Mouse (Mus musculus): ENCODE measurements around the gene Gdf10. TPM values are rescaled to one million over a fixed set of nuclear protein-coding genes. Genes with fewer than 3 reads are reported as not detected.

The Gdf10 gene
- not detected in 2 replicates for polyA plus RNA-seq (2012; ENCODE audit: insufficient read depth, insufficient read length, low replicate concordance, missing spikeins)

GRCm38 (mm10) chr14:33923168-33924070 lies at the start of gene Gdf10:
Gdf10 (plus strand) TSS chr14:33923587.
- 1% methylated on average over 83 of the region's 85 CpGs for WGBS
- Histone ChIP-seq H3K4me3 (ENCODE audit: insufficient read depth, low read depth, low read length) (peak within 1 kb of the TSS; percentile 57), H3K27ac (ENCODE audit: insufficient read depth, low read depth, low read length) (no peak within 1 kb of the TSS), H3K4me1 (ENCODE audit: control insufficient read depth, insufficient read depth, low read length) (peaks cover 13% of the 10 kb centered on the region)
- TF ChIP-seq POLR2A (IDR thresholded peaks at IDR 0.05; ENCODE audit: insufficient read depth, low read depth, low read length) (no peak), CTCF (IDR thresholded peaks at IDR 0.05; ENCODE audit: insufficient read depth, low read depth, low read length) (no peak)

GRCm38 (mm10) chr14:33878826-33879225 lies 44.6 kb upstream of the Gdf10 start:
- WGBS, result 76% methylated on average over 1 of the region's 1 CpGs
- Histone ChIP-seq H3K27ac (ENCODE audit: insufficient read depth, low read depth, low read length) (no peak overlapping the region), H3K4me3 (ENCODE audit: insufficient read depth, low read depth, low read length) (no peak overlapping the region), H3K4me1 (ENCODE audit: control insufficient read depth, insufficient read depth, low read length) (no peaks in the 10 kb centered on the region; the same call in 1 of the 2 replicates)
- no peak for TF ChIP-seq CTCF (IDR thresholded peaks at IDR 0.05; ENCODE audit: insufficient read depth, low read depth, low read length)
- no peak for TF ChIP-seq POLR2A (IDR thresholded peaks at IDR 0.05; ENCODE audit: insufficient read depth, low read depth, low read length)

- H3K4me1 ChIP-seq (ENCODE audit: control insufficient read depth, insufficient read depth, low read length), result no peaks in the 10 kb centered on the region; the same call in 1 of the 2 replicates
- H3K4me3 ChIP-seq (ENCODE audit: insufficient read depth, low read depth, low read length), result no peak overlapping the region
- no peak for TF ChIP-seq CTCF (IDR thresholded peaks at IDR 0.05; ENCODE audit: insufficient read depth, low read depth, low read length)
- no peak for TF ChIP-seq POLR2A (IDR thresholded peaks at IDR 0.05; ENCODE audit: insufficient read depth, low read depth, low read length)
- H3K27ac ChIP-seq (ENCODE audit: insufficient read depth, low read depth, low read length), result no peak overlapping the region
- 86% methylated on average over 3 of the region's 3 CpGs for WGBS
Observed at GRCm38 (mm10) chr14:33880236-33880635, 43.2 kb upstream of the Gdf10 start.

GRCm38 (mm10) chr14:33881471-33881870 lies 41.9 kb upstream of the Gdf10 start:
- Histone ChIP-seq H3K4me3 (ENCODE audit: insufficient read depth, low read depth, low read length) (no peak overlapping the region), H3K27ac (ENCODE audit: insufficient read depth, low read depth, low read length) (no peak overlapping the region), H3K4me1 (ENCODE audit: control insufficient read depth, insufficient read depth, low read length) (no peaks in the 10 kb centered on the region; the same call in 1 of the 2 replicates)
- WGBS, result 92% methylated on average over 3 of the region's 3 CpGs
- TF ChIP-seq POLR2A (IDR thresholded peaks at IDR 0.05; ENCODE audit: insufficient read depth, low read depth, low read length), result no peak
- no peak for TF ChIP-seq CTCF (IDR thresholded peaks at IDR 0.05; ENCODE audit: insufficient read depth, low read depth, low read length)

- Histone ChIP-seq H3K27ac (ENCODE audit: insufficient read depth, low read depth, low read length) (no peak overlapping the region), H3K4me1 (ENCODE audit: control insufficient read depth, insufficient read depth, low read length) (no peaks in the 10 kb centered on the region; the same call in 1 of the 2 replicates), H3K4me3 (ENCODE audit: insufficient read depth, low read depth, low read length) (no peak overlapping the region)
- WGBS, result 82% methylated on average over 4 of the region's 4 CpGs
- no peak for TF ChIP-seq POLR2A (IDR thresholded peaks at IDR 0.05; ENCODE audit: insufficient read depth, low read depth, low read length)
Observed at GRCm38 (mm10) chr14:33883046-33883445, 40.3 kb upstream of the Gdf10 start.

- WGBS, result 48% methylated on average over 11 of the region's 11 CpGs
- no peak for TF ChIP-seq POLR2A (IDR thresholded peaks at IDR 0.05; ENCODE audit: insufficient read depth, low read depth, low read length)
- no peak for TF ChIP-seq CTCF (IDR thresholded peaks at IDR 0.05; ENCODE audit: insufficient read depth, low read depth, low read length)
- no peak overlapping the region for H3K4me3 ChIP-seq (ENCODE audit: insufficient read depth, low read depth, low read length)
- H3K4me1 ChIP-seq (ENCODE audit: control insufficient read depth, insufficient read depth, low read length), result peaks cover 4% of the 10 kb centered on the region; the same call in 1 of the 2 replicates
- H3K27ac ChIP-seq (ENCODE audit: insufficient read depth, low read depth, low read length), result no peak overlapping the region
Observed at GRCm38 (mm10) chr14:33885466-33885865, 37.9 kb upstream of the Gdf10 start.

GRCm38 (mm10) chr14:33888387-33889035 lies 34.9 kb upstream of the Gdf10 start:
- H3K4me1 ChIP-seq (ENCODE audit: control insufficient read depth, insufficient read depth, low read length), result peaks cover 4% of the 10 kb centered on the region; the same call in 1 of the 2 replicates
- H3K27ac ChIP-seq (ENCODE audit: insufficient read depth, low read depth, low read length), result no peak overlapping the region

GRCm38 (mm10) chr14:33889971-33890370 lies 33.4 kb upstream of the Gdf10 start:
- TF ChIP-seq POLR2A (IDR thresholded peaks at IDR 0.05; ENCODE audit: insufficient read depth, low read depth, low read length) (no peak), CTCF (IDR thresholded peaks at IDR 0.05; ENCODE audit: insufficient read depth, low read depth, low read length) (no peak)
- Histone ChIP-seq H3K4me1 (ENCODE audit: control insufficient read depth, insufficient read depth, low read length) (peaks cover 4% of the 10 kb centered on the region; the same call in 1 of the 2 replicates), H3K4me3 (ENCODE audit: insufficient read depth, low read depth, low read length) (no peak overlapping the region), H3K27ac (ENCODE audit: insufficient read depth, low read depth, low read length) (no peak overlapping the region)
- 88% methylated on average over 3 of the region's 3 CpGs for WGBS

More at GRCm38 (mm10) chr14:33888387-33889035, 34.9 kb upstream of the Gdf10 start:
- H3K4me3 ChIP-seq (ENCODE audit: insufficient read depth, low read depth, low read length), result no peak overlapping the region
- 63% methylated on average over 11 of the region's 11 CpGs for WGBS
- no peak for TF ChIP-seq POLR2A (IDR thresholded peaks at IDR 0.05; ENCODE audit: insufficient read depth, low read depth, low read length)
- no peak for TF ChIP-seq CTCF (IDR thresholded peaks at IDR 0.05; ENCODE audit: insufficient read depth, low read depth, low read length)

GRCm38 (mm10) chr14:33891507-33891906 lies 31.9 kb upstream of the Gdf10 start:
- peaks cover 6% of the 10 kb centered on the region for H3K4me1 ChIP-seq (ENCODE audit: control insufficient read depth, insufficient read depth, low read length)
- 82% methylated on average over 3 of the region's 3 CpGs for WGBS
- H3K27ac ChIP-seq (ENCODE audit: insufficient read depth, low read depth, low read length), result no peak overlapping the region
- TF ChIP-seq CTCF (IDR thresholded peaks at IDR 0.05; ENCODE audit: insufficient read depth, low read depth, low read length), result no peak
- no peak for TF ChIP-seq POLR2A (IDR thresholded peaks at IDR 0.05; ENCODE audit: insufficient read depth, low read depth, low read length)
- no peak overlapping the region for H3K4me3 ChIP-seq (ENCODE audit: insufficient read depth, low read depth, low read length)
